Mouse (Mus musculus): Measurements from ENCODE around the gene Rab20. TPM values are rescaled to one million over a fixed set of nuclear protein-coding genes. Genes with fewer than 3 reads are reported as not detected.

Gene Rab20
- polyA plus RNA-seq, 1 experiment = 15.0 TPM

DNA sequence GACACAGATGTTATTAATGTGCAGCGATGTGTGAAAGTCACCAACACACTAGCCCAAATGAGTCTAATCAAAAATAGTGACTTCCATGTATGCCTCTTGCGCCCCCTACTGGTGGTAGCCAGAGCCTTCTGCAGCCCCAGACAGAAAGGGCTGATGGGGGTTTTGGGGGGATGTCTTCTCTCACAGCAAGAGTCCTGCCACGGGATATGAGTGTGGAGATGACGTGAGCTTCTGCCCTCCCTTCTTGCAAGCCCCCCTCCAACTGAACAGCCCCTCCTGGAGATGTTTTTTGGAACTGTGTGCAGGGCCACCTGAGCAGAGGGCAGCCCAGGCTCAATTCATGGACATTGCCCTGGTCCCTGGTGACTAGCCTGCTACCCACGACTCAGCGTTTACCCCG is 7.6 kb upstream of the Rab20 start:
- 13% methylated on average over 7 of the region's 7 CpGs for WGBS
- H3K27ac ChIP-seq (ENCODE audit: control insufficient read depth, insufficient read depth, low read length) = no peak overlapping the region
- TF ChIP-seq POLR2A (IDR thresholded peaks at IDR 0.05; ENCODE audit: control insufficient read depth, extremely low read depth, insufficient read depth, low read length, poor library complexity) = no peak
- TF ChIP-seq CTCF (IDR thresholded peaks at IDR 0.05; ENCODE audit: borderline replicate concordance, control insufficient read depth, extremely low read depth, insufficient read depth, low read length, poor library complexity) = peak; percentile 75; the same call in 1 of the 2 replicates
- H3K36me3 ChIP-seq (ENCODE audit: control insufficient read depth, insufficient read depth, low read length) = no peaks in the 10 kb centered on the region
- H3K4me3 ChIP-seq (ENCODE audit: control insufficient read depth, insufficient read depth, low read length) = no peak overlapping the region
- DNase-seq = peak; percentile 70
- H3K27me3 ChIP-seq (ENCODE audit: control insufficient read depth, insufficient read depth, low read length) = no peaks in the 10 kb centered on the region
- H3K4me1 ChIP-seq (replicated peaks; ENCODE audit: control insufficient read depth, insufficient read depth, low read length) = no peaks in the 10 kb centered on the region

DNA sequence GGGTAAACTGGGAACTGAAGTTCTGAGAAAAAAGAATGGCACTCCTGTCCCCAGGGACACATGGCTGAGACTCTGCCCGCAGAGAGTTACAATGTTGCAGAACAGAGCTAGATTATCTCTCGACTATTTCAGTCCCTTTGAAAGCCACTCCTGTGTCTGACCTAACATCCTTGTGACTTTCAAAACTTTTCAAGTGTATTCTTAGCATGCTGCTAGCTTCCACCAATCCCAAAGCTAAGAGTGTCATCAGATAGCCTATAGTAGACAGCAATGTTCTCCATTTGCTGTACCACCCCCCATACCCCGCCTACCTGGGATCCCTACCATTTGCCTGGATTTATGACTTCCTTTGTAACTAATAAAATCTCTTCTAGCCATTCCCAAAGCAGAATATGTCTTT is 4.0 kb upstream of the Rab20 start:
- Histone ChIP-seq H3K27ac (ENCODE audit: control insufficient read depth, insufficient read depth, low read length) (no peak overlapping the region), H3K36me3 (ENCODE audit: control insufficient read depth, insufficient read depth, low read length) (no peaks in the 10 kb centered on the region), H3K4me1 (replicated peaks; ENCODE audit: control insufficient read depth, insufficient read depth, low read length) (peaks cover 8% of the 10 kb centered on the region), H3K4me3 (ENCODE audit: control insufficient read depth, insufficient read depth, low read length) (no peak overlapping the region), H3K27me3 (ENCODE audit: control insufficient read depth, insufficient read depth, low read length) (peaks cover 12% of the 10 kb centered on the region)
- DNase-seq = no peak
- TF ChIP-seq CTCF (IDR thresholded peaks at IDR 0.05; ENCODE audit: borderline replicate concordance, control insufficient read depth, extremely low read depth, insufficient read depth, low read length, poor library complexity) = no peak
- TF ChIP-seq POLR2A (IDR thresholded peaks at IDR 0.05; ENCODE audit: control insufficient read depth, extremely low read depth, insufficient read depth, low read length, poor library complexity) = no peak
- 72% methylated on average over 3 of the region's 3 CpGs for WGBS

DNA sequence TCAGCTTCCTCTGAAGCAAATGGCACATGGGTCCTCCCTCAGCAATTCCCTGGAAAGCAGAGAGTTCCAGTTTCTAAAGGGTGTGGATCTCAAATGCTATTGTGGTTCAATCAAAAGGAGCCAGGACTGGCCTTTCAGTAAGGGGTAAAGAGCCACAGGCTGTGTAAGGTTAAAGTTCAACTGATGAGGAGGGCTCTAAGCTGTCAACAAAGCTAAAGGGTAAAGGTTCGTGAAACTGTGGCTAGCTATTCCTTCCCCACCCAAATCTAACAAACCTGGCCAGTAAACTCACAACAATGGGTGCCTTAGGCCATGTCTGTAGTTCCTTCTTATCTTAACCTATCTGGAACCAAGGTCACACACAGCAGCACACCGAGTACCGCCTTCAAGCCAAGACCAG is 3.4 kb upstream of the Rab20 start:
- peaks cover 15% of the 10 kb centered on the region for H3K27me3 ChIP-seq (ENCODE audit: control insufficient read depth, insufficient read depth, low read length)
- H3K27ac ChIP-seq (ENCODE audit: control insufficient read depth, insufficient read depth, low read length) = no peak overlapping the region
- DNase-seq = no peak

DNA sequence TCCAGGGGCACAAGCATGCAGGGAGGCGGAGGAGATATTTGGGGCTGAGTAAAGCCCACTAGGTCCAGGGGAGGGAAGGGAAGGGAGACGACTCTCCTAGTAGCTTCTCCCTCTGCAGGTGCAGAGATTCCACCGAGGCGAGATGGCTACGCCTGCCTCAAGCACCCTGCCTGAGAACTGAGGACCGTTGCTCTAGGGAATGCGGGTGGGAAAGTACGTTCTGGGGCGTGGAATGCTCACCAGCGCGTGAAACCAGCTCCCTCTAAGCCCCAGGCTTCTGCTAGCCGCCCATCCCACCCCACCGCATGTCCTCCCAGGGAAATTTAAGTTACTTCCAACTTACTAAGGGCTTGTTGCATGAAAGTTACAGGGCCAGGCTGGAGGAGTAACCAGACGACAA is 1.1 kb upstream of the Rab20 start:
- TF ChIP-seq POLR2A (IDR thresholded peaks at IDR 0.05; ENCODE audit: control insufficient read depth, extremely low read depth, insufficient read depth, low read length, poor library complexity) (no peak), CTCF (IDR thresholded peaks at IDR 0.05; ENCODE audit: borderline replicate concordance, control insufficient read depth, extremely low read depth, insufficient read depth, low read length, poor library complexity) (no peak)
- 53% methylated on average over 14 of the region's 14 CpGs for WGBS
- peaks cover 25% of the 10 kb centered on the region for H3K27me3 ChIP-seq (ENCODE audit: control insufficient read depth, insufficient read depth, low read length)
- H3K27ac ChIP-seq (ENCODE audit: control insufficient read depth, insufficient read depth, low read length) = no peak overlapping the region
- H3K36me3 ChIP-seq (ENCODE audit: control insufficient read depth, insufficient read depth, low read length) = no peaks in the 10 kb centered on the region
- H3K4me1 ChIP-seq (replicated peaks; ENCODE audit: control insufficient read depth, insufficient read depth, low read length) = peaks cover 22% of the 10 kb centered on the region
- no peak overlapping the region for H3K4me3 ChIP-seq (ENCODE audit: control insufficient read depth, insufficient read depth, low read length)
- DNase-seq = no peak

More for the DNA sequence above, 3.4 kb upstream of the Rab20 start:
- no peak overlapping the region for H3K4me3 ChIP-seq (ENCODE audit: control insufficient read depth, insufficient read depth, low read length)
- no peaks in the 10 kb centered on the region for H3K36me3 ChIP-seq (ENCODE audit: control insufficient read depth, insufficient read depth, low read length)
- WGBS = 76% methylated on average over 3 of the region's 3 CpGs
- H3K4me1 ChIP-seq (replicated peaks; ENCODE audit: control insufficient read depth, insufficient read depth, low read length) = peaks cover 11% of the 10 kb centered on the region
- TF ChIP-seq POLR2A (IDR thresholded peaks at IDR 0.05; ENCODE audit: control insufficient read depth, extremely low read depth, insufficient read depth, low read length, poor library complexity) (no peak), CTCF (IDR thresholded peaks at IDR 0.05; ENCODE audit: borderline replicate concordance, control insufficient read depth, extremely low read depth, insufficient read depth, low read length, poor library complexity) (no peak)

DNA sequence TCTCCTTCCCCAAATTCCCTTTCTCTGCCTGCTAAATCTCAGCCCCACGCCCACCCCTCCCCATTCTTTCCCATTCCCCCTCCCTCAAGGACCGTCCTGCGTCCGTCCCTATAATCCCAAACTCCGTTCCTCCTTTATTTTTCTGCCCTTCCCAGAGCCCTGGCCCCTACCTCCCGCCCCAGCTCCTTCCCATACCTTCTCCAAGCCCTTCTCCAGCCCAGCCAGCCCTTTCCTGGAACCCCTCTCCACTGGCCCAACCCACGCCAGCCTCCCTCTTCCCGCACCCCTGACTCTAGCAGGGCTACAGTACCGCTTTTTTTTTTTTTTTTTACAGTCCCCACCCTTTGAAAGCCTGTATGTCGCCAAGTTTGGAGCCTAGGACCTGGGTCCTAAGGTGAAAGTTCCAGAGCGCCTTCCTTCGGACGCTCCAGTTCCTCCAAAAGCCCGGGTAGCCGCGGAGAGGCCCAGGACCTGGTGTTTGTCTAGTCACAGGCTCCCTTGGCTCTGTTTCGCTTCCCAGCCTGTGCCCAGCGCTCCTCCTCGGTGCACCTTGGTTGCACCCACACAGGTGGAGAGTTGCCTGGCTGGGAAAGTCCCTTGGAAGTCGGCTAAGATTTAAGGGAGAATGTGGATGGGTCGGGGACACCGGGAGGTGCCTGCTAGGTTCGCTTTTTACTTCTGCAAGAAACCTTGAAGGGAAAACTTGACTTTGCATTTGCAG is 457 bp upstream of the Rab20 start:
- DNase-seq = no peak
- TF ChIP-seq CTCF (IDR thresholded peaks at IDR 0.05; ENCODE audit: borderline replicate concordance, control insufficient read depth, extremely low read depth, insufficient read depth, low read length, poor library complexity) (no peak), POLR2A (IDR thresholded peaks at IDR 0.05; ENCODE audit: control insufficient read depth, extremely low read depth, insufficient read depth, low read length, poor library complexity) (no peak)
- H3K27ac ChIP-seq (ENCODE audit: control insufficient read depth, insufficient read depth, low read length) = no peak overlapping the region
- no peak overlapping the region for H3K4me3 ChIP-seq (ENCODE audit: control insufficient read depth, insufficient read depth, low read length)
- H3K4me1 ChIP-seq (replicated peaks; ENCODE audit: control insufficient read depth, insufficient read depth, low read length) = peaks cover 22% of the 10 kb centered on the region
- WGBS = 14% methylated on average over 23 of the region's 23 CpGs
- H3K27me3 ChIP-seq (ENCODE audit: control insufficient read depth, insufficient read depth, low read length) = peaks cover 25% of the 10 kb centered on the region
- no peaks in the 10 kb centered on the region for H3K36me3 ChIP-seq (ENCODE audit: control insufficient read depth, insufficient read depth, low read length)

DNA sequence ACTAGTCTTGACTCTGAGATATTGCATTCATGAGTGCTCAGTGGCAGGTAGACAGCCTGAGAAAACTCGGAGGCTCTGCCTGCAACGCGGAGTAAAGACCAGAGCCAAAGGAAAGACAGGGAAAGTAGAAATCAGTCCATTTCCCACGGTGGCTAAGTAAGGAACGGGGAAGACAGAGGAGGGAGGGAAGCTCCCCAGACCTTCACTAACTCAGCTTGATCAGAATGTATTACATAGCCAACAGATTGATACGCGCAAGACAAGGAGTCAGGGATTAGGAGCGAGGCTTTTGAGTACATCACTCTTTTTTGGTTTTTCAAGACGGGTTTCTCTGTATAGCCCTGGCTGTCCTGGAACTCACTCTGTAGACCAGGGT is 1.3 kb downstream of the Rab20 start:
- peaks cover 25% of the 10 kb centered on the region for H3K27me3 ChIP-seq (ENCODE audit: control insufficient read depth, insufficient read depth, low read length)
- WGBS = 13% methylated on average over 9 of the region's 9 CpGs
- H3K27ac ChIP-seq (ENCODE audit: control insufficient read depth, insufficient read depth, low read length) = no peak overlapping the region
- H3K4me1 ChIP-seq (replicated peaks; ENCODE audit: control insufficient read depth, insufficient read depth, low read length) = peaks cover 22% of the 10 kb centered on the region
- TF ChIP-seq POLR2A (IDR thresholded peaks at IDR 0.05; ENCODE audit: control insufficient read depth, extremely low read depth, insufficient read depth, low read length, poor library complexity) = no peak
- TF ChIP-seq CTCF (IDR thresholded peaks at IDR 0.05; ENCODE audit: borderline replicate concordance, control insufficient read depth, extremely low read depth, insufficient read depth, low read length, poor library complexity) = no peak
- no peak overlapping the region for H3K4me3 ChIP-seq (ENCODE audit: control insufficient read depth, insufficient read depth, low read length)
- no peak for DNase-seq
- H3K36me3 ChIP-seq (ENCODE audit: control insufficient read depth, insufficient read depth, low read length) = no peaks in the 10 kb centered on the region
